Mouse (Mus musculus): ENCODE measurements at regions not wholly inside any gene's neighbourhood (a gene's known extent, or its start where the extent isn't known, plus 50 kb on each side); places are given as distances from the start of the nearest gene placed in this dataset.

DNA sequence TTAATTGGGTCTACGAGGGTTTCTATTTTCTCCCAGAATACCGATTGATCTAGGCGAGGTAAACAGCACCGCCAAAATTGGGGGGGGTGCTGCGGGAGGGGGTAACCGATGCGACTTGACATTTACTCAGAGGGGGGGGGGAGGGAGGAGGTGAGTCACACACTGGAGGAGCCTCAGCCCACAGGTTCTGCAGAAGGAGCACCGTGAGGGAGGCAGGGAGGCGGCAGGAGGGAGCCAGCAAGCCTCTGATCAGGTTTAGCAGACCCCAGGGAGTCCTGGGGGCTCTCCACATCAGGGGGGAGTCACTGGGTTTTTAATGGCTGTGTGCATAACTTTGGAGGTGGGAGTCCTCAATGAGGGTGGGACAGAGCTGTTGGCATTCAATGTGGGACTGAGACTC is 51.3 kb upstream of the Ier5l start:
- DNase-seq (ENCODE audit: low spot score in 2 of 2) = no peak

- no peak for DNase-seq (ENCODE audit: low spot score in 2 of 2)
These were observed 51.8 kb upstream of the Ier5l start for GRCm38 (mm10) chr2:30525831-30526230.

DNA sequence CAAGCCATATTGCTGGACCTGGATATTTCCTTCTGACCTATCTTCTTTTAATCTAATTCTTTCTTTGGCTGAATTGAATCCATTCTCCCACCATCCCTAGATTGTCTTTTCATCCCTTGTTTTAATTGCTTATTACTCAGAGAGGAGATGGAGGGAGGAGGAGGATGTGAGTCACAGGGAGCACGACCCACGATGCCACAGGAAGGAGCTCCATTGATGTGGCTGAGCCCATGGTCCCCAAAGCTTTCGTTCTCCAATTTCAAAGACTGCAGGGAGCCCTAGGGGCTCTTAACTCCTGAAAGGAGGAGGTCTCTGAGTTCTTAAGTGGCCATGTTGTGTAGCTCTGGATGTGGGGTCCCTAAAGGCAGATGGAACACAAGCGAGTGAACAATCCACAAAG is 53.5 kb upstream of the Ier5l start:
- no peak for DNase-seq (ENCODE audit: low spot score in 2 of 2)

DNA sequence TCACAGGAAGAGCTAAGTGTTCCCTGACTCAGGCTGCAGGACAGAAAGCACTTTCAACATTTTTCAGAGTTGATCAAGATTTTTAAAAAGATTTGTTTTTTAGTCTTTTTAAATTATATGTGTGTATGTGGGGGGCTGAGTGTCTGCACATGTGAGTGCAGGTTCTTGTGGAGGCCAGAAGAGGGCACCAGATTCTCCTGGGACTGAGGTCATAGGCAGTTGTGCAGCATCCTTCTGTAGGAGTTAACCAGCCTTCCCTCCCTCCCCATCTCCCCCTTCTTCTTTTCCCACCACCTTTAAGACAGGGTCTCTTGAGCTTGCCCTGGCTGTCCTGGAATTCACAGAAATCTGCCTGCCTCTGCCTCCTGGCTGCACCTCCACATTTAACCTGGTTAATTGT is 58.9 kb upstream of the Ier5l start:
- no peak for DNase-seq (ENCODE audit: low spot score in 2 of 2)

- no peak for DNase-seq (ENCODE audit: low spot score in 2 of 2)
These were observed 59.3 kb upstream of the Ier5l start for GRCm38 (mm10) chr2:30533367-30533766.

DNA sequence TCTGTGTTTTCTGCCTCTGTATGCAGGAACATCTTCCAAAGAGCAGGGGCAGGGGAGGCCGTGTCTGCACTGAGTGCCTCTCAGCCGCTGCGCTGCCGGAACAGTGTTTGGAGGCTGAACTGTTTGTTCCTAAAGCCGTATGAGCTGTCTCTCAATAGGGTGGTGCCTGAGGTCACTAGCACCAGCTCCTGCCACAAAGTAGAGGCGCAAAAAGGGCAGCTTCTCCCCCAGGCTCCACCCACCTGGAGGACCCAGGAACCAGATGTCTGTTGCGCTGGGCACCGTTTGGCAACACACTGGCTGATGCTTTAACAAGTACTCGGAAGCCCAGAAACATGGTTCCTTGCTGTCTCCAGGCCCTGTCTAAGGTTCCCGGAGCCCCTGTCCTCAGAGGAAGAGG is 60.4 kb upstream of the Cstad start:
- DNase-seq (ENCODE audit: low spot score in 2 of 2) = no peak

GRCm38 (mm10) chr2:30539305-30539704 is 55.5 kb upstream of the Cstad start:
- DNase-seq (ENCODE audit: low spot score in 2 of 2) = no peak

GRCm38 (mm10) chr2:30541541-30541940 is 53.3 kb upstream of the Cstad start:
- DNase-seq (ENCODE audit: low spot score in 2 of 2) = no peak

- DNase-seq (ENCODE audit: low spot score in 2 of 2) = peak; percentile 74 to 84
These were observed 49.9 kb upstream of the Cstad start for GRCm38 (mm10) chr2:30544782-30545435.

Measured in gastrocnemius, adult 8-10 months (tissue).